Mouse (Mus musculus) ES-E14 (cell line): Measurements from ENCODE around the gene Tmprss12. TPM values are rescaled to one million over a fixed set of nuclear protein-coding genes. Genes with fewer than 3 reads are reported as not detected.
A peak's percentile ranks its signal among the peaks of the same experiment; 100 is the strongest.
"Not testable (repeated sequence)": the region's sequence is repeated elsewhere in the genome, so short reads cannot be mapped to it uniquely, and the experiment has no call there.

Experiments
- DNase-seq: peaks from one replicate; pipeline ENCODE4 v3.0.0-alpha.2; 2013; ENCODE audit warnings: low read depth, low spot score
- H3K27ac ChIP-seq: 2 replicates; pipeline ENCODE4 v1.5.1; 2012; ENCODE audit warnings: low read depth, mild to moderate bottlenecking, low read length, moderate library complexity, mixed read lengths; ENCODE audit not compliant: poor library complexity, insufficient read depth, severe bottlenecking
- H3K36me3 ChIP-seq: 2 replicates; pipeline ENCODE4 v1.6.1; 2012; ENCODE audit warnings: mild to moderate bottlenecking, low read length, moderate library complexity, mixed read lengths; ENCODE audit not compliant: control insufficient read depth, poor library complexity, insufficient read depth, severe bottlenecking
- H3K4me1 ChIP-seq, 2 experiments: fragments of 150-350 bp in 1 of 2; sonication (generic) in 1 of 2; 2 replicates each; pipeline ENCODE4 v1.6.1; 2012; ENCODE audit warnings: low read length in 2 of 2, mild to moderate bottlenecking in 1 of 2, mixed read lengths in 1 of 2; ENCODE audit not compliant: control insufficient read depth in 2 of 2, insufficient read depth in 2 of 2, poor library complexity in 1 of 2
- H3K4me3 ChIP-seq, 2 experiments: fragments of 150-350 bp in 1 of 2; sonication (generic) in 1 of 2; 2 replicates each; pipeline ENCODE4 v1.5.1; 2012; ENCODE audit warnings: low read length in 2 of 2, low read depth in 1 of 2, mild to moderate bottlenecking in 1 of 2, mixed read lengths in 1 of 2; ENCODE audit not compliant: insufficient read depth in 1 of 2, poor library complexity in 1 of 2, severe bottlenecking in 1 of 2
- H3K9ac ChIP-seq: 2 replicates; pipeline ENCODE4 v1.6.1; 2012; ENCODE audit warnings: low read depth, mild to moderate bottlenecking, low read length, mixed read lengths; ENCODE audit not compliant: poor library complexity, insufficient read depth, severe bottlenecking
- H3K9me3 ChIP-seq: fragments of 150-350 bp; sonication (generic); 2 replicates; pipeline ENCODE4 v1.6.1; 2012; ENCODE audit warnings: low read depth, mild to moderate bottlenecking, low read length; ENCODE audit not compliant: control insufficient read depth, insufficient read depth
- CHD2 ChIP-seq: IDR thresholded peaks from 2 replicates; pipeline ENCODE4 v1.6.1; 2014; ENCODE audit warnings: mild to moderate bottlenecking, low read depth, low read length, inconsistent platforms
- HCFC1 ChIP-seq: IDR thresholded peaks from 2 replicates; pipeline ENCODE4 v1.6.1; 2012; ENCODE audit warnings: low read length, inconsistent platforms, borderline replicate concordance; ENCODE audit not compliant: insufficient read depth
- MAFK ChIP-seq: IDR thresholded peaks from 2 replicates; pipeline ENCODE4 v1.6.1; 2014; ENCODE audit warnings: mild to moderate bottlenecking, low read depth, low read length, inconsistent platforms; ENCODE audit not compliant: insufficient read depth
- ZC3H11A ChIP-seq: IDR thresholded peaks from 2 replicates; pipeline ENCODE4 v1.6.1; 2012; ENCODE audit warnings: low read depth, mild to moderate bottlenecking, inconsistent platforms, low read length, borderline replicate concordance
- ZNF384 ChIP-seq: IDR thresholded peaks from 2 replicates; pipeline ENCODE4 v1.6.1; 2012; ENCODE audit warnings: low read depth, low read length, inconsistent platforms
- in situ Hi-C, 2 experiments: fragments of 600-800 bp; cut with MboI; formaldehyde crosslinking; loops; one replicate each; pipeline ENCODE4 v1.15.1; 2025; ENCODE audit warnings: low sequenced_read_pairs in 2 of 2, inconsistent platforms in 1 of 2; ENCODE audit not compliant: unreplicated experiment in 2 of 2
- total RNA-seq: library from RNA; depleted of rRNA; stranded (reverse); fragments of 300-350 nt; gene quantifications from 2 replicates; pipeline ENCODE4 v1.2.3, GENCODE M21; 2012

Gene Tmprss12
- total RNA-seq, 1 experiment: 1.6 TPM

GRCm38 (mm10) chr15:100263246-100263905 lies 17.3 kb upstream of the Tmprss12 start:
- peak overlapping the region; percentile 95 for H3K27ac ChIP-seq
- TF ChIP-seq ZNF384 (no peak), CHD2 (no peak), ZC3H11A (no peak)
- in situ Hi-C loops: no loop called here

GRCm38 (mm10) chr15:100265586-100266325 lies 14.9 kb upstream of the Tmprss12 start:
- no peak overlapping the region; the same call in 1 of the 2 replicates for H3K27ac ChIP-seq
- H3K9me3 ChIP-seq: peaks cover 7% of the 10 kb centered on the region
- in situ Hi-C loops: no loop called here
- H3K9ac ChIP-seq: no peak overlapping the region
- DNase-seq: no peak
- H3K36me3 ChIP-seq: peaks cover 18% of the 10 kb centered on the region
- H3K4me3 ChIP-seq: no peak overlapping the region
- H3K4me1 ChIP-seq: peaks cover 11 to 16% of the 10 kb centered on the region in 2 experiments
- TF ChIP-seq HCFC1: no peak
- no peak for TF ChIP-seq ZC3H11A
- TF ChIP-seq MAFK: no peak
- TF ChIP-seq CHD2: no peak
- no peak for TF ChIP-seq ZNF384

More at GRCm38 (mm10) chr15:100263246-100263905, 17.3 kb upstream of the Tmprss12 start:
- peaks cover 18 to 23% of the 10 kb centered on the region in 2 experiments for H3K4me1 ChIP-seq
- peaks cover 24% of the 10 kb centered on the region for H3K36me3 ChIP-seq
- peaks cover 7% of the 10 kb centered on the region for H3K9me3 ChIP-seq
- no peak for DNase-seq
- peak overlapping the region in 1 of 2 experiments; percentile 29; a peak in 1 of 4 replicates for H3K4me3 ChIP-seq
- peak overlapping the region; percentile 12; the same call in 1 of the 2 replicates for H3K9ac ChIP-seq

- H3K9me3 ChIP-seq: peaks cover 7% of the 10 kb centered on the region
- no peak for DNase-seq
- H3K36me3 ChIP-seq: peaks cover 11% of the 10 kb centered on the region; the same call in 1 of the 2 replicates
- TF ChIP-seq MAFK (no peak), ZC3H11A (no peak), HCFC1 (no peak), ZNF384 (no peak), CHD2 (no peak)
- no peaks in the 10 kb centered on the region; a peak in 1 of 4 replicates for H3K4me1 ChIP-seq
- H3K9ac ChIP-seq: no peak overlapping the region
- H3K4me3 ChIP-seq: no peak overlapping the region
- in situ Hi-C loops: no loop called here
- H3K27ac ChIP-seq: peak overlapping the region; percentile 99
These were observed 11.7 kb upstream of the Tmprss12 start for GRCm38 (mm10) chr15:100268916-100269315.

GRCm38 (mm10) chr15:100269776-100270175 lies 10.9 kb upstream of the Tmprss12 start:
- in situ Hi-C loops: no loop called here
- peak overlapping the region; percentile 73 to 82 for H3K4me3 ChIP-seq
- H3K27ac ChIP-seq: peak overlapping the region; percentile 99
- H3K9ac ChIP-seq: peak overlapping the region; percentile 94
- no peaks in the 10 kb centered on the region; a peak in 1 of 4 replicates for H3K4me1 ChIP-seq
- peaks cover 7% of the 10 kb centered on the region for H3K9me3 ChIP-seq
- TF ChIP-seq HCFC1 (no peak), MAFK (no peak), ZC3H11A (no peak), CHD2 (no peak), ZNF384 (no peak)
- H3K36me3 ChIP-seq: peaks cover 11% of the 10 kb centered on the region; the same call in 1 of the 2 replicates
- peak; percentile 93 for DNase-seq

- Histone ChIP-seq H3K4me3 (peak overlapping the region; percentile 73 to 82), H3K27ac (peak overlapping the region; percentile 99), H3K9ac (peak overlapping the region; percentile 94)
- DNase-seq, in situ Hi-C loops, H3K9me3 ChIP-seq, H3K36me3 ChIP-seq, H3K4me1 ChIP-seq: not testable (repeated sequence)
These were observed 10.0 kb upstream of the Tmprss12 start for GRCm38 (mm10) chr15:100270609-100271008.
